Mouse (Mus musculus) heart, embryonic 11.5 days (tissue): Measurements from ENCODE around the gene Medag. TPM values are rescaled to one million over a fixed set of nuclear protein-coding genes. Genes with fewer than 3 reads are reported as not detected.
A peak's percentile ranks its signal among the peaks of the same experiment; 100 is the strongest.

Source experiments
- ATAC-seq: fragments of 200-750 bp; cut with Nextera tagmentation; replicated peaks from 2 replicates; pipeline ENCODE4 v1.8.0; 2017; ENCODE audit warnings: moderate library complexity; ENCODE audit not compliant: insufficient number of reproducible peaks, low FRiP score, low TSS enrichment
- H3K27ac ChIP-seq: fragments of 300-500 bp; sonication (generic); 2 replicates; pipeline ENCODE4 v1.5.1; 2014; ENCODE audit warnings: mild to moderate bottlenecking, low read depth, low read length
- H3K27me3 ChIP-seq: fragments of 300-500 bp; sonication (generic); 2 replicates; pipeline ENCODE4 v1.6.1; 2014; ENCODE audit warnings: mild to moderate bottlenecking, low read length, mixed read lengths; ENCODE audit not compliant: control insufficient read depth, insufficient read depth
- H3K36me3 ChIP-seq: fragments of 300-500 bp; sonication (generic); 2 replicates; pipeline ENCODE4 v1.6.1; 2014; ENCODE audit warnings: mild to moderate bottlenecking, low read length, moderate library complexity, mixed read lengths; ENCODE audit not compliant: control insufficient read depth, insufficient read depth
- H3K4me1 ChIP-seq: fragments of 300-500 bp; sonication (generic); 2 replicates; pipeline ENCODE4 v1.6.1; 2014; ENCODE audit warnings: low read length; ENCODE audit not compliant: control insufficient read depth, insufficient read depth
- H3K4me2 ChIP-seq: fragments of 300-500 bp; sonication (generic); 2 replicates; pipeline ENCODE4 v1.6.1; 2014; ENCODE audit warnings: mild to moderate bottlenecking, moderate library complexity
- H3K4me3 ChIP-seq: fragments of 300-500 bp; sonication (generic); 2 replicates; pipeline ENCODE4 v1.5.1; 2014; ENCODE audit warnings: low read depth, low read length
- H3K9ac ChIP-seq: fragments of 300-500 bp; sonication (generic); 2 replicates; pipeline ENCODE4 v1.6.1; 2014; ENCODE audit warnings: mild to moderate bottlenecking, low read depth, low read length, moderate library complexity
- H3K9me3 ChIP-seq: fragments of 300-500 bp; sonication (generic); replicated peaks from 2 replicates; pipeline ENCODE4 v1.6.1; 2016; ENCODE audit warnings: low read length; ENCODE audit not compliant: control insufficient read depth
- WGBS: fragments of 180-500 bp; shearing (Covaris S2); extraction: QIAGEN DNeasy Blood & Tissue Kit; methylation state at CpG from one replicate; pipeline ENCODE4 v1.1.7; 2014; ENCODE audit not compliant: insufficient replicate concordance; 5-methylcytosine and 5-hydroxymethylcytosine counted together
- polyA plus RNA-seq: library from polyadenylated mRNA; unstranded; fragments of >200 nt; fragmentation: Nextera tagmentation; extraction: Ambion mirVana; gene quantifications from 2 replicates; pipeline ENCODE4 v1.2.1, GENCODE M21; 2014

Gene Medag
- 0.75 and 0.96 TPM in 2 replicates for polyA plus RNA-seq

DNA sequence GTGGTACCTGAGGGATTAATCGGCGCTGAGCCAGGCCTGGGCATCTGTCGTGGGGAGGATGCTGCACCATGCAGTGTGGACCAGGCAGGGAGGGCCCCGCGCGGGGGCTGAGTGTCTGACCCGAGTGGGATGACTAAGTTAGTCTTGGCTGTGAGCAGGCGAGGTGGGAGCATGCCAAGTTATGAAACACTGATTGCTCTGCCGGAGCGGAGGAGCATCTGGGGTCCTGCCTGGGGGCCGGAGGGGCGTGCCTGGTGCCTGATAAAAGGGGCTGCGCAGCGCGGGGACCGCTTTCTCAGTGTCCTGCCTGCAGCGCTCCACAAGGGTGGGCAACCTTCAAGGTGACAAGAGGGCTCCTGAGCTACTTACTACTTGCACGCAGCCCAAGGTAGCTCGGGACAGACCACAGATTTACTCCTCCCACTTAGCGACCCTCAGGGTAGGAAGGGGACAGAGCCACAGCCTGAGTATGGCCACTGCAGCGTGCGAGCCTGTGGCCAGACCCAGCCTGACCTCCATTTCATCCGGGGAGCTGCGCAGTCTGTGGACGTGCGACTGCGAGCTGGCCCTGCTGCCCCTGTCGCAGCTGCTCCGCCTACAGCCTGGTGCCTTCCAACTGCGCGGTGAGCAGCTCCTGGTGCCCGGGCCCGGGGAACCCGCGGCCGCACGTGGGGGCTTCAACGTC, at the start of gene Medag:
Gene Medag, plus strand, starts transcription at position 241 of the 685 bp plus-strand sequence.
- 0 out of 2 replicates have a peak, but pooled peaks cover 2% of the 10 kb centered on the region for H3K4me1 ChIP-seq
- ATAC-seq, result peak; percentile 55; the same call in 1 of the 2 replicates
- no peaks in the 10 kb centered on the region for H3K36me3 ChIP-seq
- H3K4me2 ChIP-seq, result peak within 1 kb of the TSS; percentile 84
- no peak within 1 kb of the TSS for H3K27ac ChIP-seq
- no peaks in the 10 kb centered on the region for H3K9me3 ChIP-seq
- peak within 1 kb of the TSS; percentile 69 for H3K9ac ChIP-seq
- peak within 1 kb of the TSS; percentile 40 for H3K4me3 ChIP-seq
- H3K27me3 ChIP-seq, result peaks cover 14% of the 10 kb centered on the region
- 4% methylated on average over 38 of the region's 38 CpGs for whole genome bisulfite sequencing

DNA sequence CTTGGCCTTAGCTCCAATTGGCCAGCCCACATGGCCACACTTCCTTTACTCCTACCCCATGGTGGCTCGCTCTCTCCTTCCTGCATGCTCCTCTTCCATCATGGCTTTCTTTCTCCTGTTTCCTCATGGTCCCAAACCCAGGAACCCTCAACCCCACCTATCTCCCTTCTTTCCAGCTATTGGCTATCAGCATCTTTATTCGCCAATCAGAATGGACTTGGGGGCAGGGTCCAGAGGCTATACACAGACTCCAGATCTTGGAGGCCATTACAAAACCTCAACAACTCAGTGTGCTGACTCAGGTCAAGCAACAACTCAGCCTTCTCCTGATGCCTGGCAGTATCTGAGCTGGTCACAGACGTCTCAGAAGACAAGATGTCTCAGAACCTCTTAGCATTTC, 48.9 kb upstream of the Medag start:
- no peak for ATAC-seq

DNA sequence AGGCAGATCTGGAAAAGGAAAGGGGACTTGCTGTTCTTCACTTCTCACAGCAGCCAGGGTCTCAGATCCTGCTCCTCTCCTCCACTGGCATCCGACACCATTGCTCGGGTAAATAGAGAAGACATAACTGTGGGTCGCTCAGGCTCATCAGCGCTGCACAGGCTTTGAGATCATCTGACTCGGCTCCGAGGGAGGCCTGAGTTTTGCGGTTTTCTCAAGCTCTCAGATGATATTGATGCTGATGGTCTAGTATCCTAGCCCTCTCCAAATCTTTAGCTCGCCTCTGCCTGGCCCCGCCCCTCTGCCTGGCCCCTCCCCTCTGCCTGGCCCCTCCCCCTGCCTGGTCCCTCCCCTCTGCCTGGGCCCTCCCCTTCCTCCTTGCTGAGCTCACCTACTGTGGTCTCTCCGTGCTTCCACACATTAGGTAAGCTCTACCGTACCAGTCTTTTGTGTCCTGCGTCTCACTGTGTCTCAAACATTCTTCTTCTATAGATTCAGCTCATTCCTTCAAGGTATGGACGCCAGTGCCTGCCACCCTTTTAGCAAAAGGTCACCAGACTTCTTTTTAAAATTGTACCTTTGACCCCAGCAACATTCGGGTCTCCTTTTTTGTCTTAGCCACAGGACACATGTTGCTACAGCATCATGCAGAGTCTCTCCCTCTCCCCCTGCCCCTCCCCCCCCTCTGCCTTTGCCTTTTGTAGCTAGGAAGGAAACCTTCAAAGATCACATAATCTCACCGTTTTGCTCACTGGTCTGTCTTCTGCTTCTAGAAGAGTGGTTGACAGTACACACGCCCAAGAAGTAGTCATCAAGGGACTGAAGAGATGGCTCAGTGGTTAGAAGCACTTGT, 47.4 kb upstream of the Medag start:
- Histone ChIP-seq H3K9me3 (peaks cover 7% of the 10 kb centered on the region; the same call in 1 of the 2 replicates), H3K4me1 (peaks cover 13% of the 10 kb centered on the region), H3K4me2 (no peak overlapping the region), H3K36me3 (no peaks in the 10 kb centered on the region), H3K27ac (no peak overlapping the region), H3K9ac (no peak overlapping the region), H3K4me3 (no peak overlapping the region), H3K27me3 (no peaks in the 10 kb centered on the region)
- no peak for ATAC-seq
- 54% methylated on average over 16 of the region's 16 CpGs for WGBS

More for the DNA sequence above, 48.9 kb upstream of the Medag start:
- Histone ChIP-seq H3K27ac (no peak overlapping the region), H3K4me1 (no peaks in the 10 kb centered on the region), H3K27me3 (no peaks in the 10 kb centered on the region), H3K9ac (no peak overlapping the region), H3K4me2 (no peak overlapping the region), H3K4me3 (no peak overlapping the region), H3K36me3 (no peaks in the 10 kb centered on the region), H3K9me3 (peaks cover 7% of the 10 kb centered on the region; the same call in 1 of the 2 replicates)
- 78% methylated on average over 3 of the region's 3 CpGs for WGBS

DNA sequence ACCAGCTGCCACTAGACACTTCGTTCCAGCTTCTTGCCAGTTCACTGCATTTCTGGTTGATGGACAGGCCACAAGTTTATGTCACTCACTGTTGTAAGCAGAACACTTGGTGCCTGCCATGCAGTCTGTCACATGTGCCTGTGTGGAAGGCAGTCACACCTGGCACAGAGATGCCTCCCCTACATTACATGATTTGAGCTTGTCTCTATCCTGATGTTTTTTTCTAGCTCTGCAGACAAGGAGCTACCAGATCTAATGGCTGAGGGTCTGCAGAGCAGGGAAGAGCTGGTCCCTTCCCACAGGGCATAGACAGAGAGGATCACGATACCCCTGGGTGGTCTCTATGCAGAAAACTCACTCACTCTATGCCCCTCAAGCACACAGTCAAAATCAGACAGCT, 44.5 kb upstream of the Medag start:
- H3K9me3 ChIP-seq, result no peaks in the 10 kb centered on the region
- 82% methylated on average over 2 of the region's 2 CpGs for WGBS

DNA sequence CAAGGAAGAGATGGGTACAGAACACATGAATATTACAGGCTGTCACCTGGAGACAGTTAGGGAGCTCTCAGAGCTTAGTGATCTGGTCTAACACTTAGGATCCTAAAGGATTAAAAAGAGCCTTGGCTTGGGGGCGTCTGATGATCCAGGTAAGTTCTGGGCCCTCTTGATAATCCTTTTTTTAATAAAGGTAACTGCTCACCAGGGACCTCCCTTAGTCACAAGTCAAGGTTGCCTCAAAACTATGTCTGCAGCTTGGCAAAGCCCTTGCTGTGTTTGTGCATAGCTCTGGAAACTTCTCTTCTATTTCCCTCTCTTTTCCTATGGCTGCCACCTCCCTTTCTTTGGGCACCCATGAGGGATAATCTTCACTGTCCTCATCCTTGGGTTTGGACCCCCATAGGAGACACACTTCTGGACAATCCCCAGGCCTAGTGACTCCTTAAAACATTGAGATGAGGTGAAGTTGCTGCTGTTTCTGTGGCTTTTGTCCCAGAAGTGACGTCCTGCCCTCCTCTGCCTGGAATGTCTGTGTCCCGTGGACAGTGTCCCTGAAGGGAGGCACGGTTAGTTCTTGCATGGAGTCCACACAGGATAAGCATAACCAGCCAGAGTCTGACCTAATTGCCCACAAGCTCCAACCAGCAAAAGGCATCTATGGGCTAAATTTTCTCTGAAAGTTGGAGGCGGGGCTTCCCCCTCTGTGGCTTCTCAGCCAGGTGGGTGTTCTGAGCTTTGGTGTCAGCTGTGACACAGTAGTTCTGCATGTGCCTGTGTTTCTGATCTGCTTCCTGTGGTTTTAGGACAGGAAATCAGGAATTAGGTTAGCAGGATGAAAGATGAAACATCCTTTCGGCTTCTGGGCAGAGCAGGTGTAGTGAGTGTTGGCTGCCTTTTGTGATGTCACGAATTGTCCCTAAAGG, 43.7 kb upstream of the Medag start:
- Histone ChIP-seq H3K36me3 (no peaks in the 10 kb centered on the region), H3K9me3 (no peaks in the 10 kb centered on the region), H3K4me1 (peaks cover 22% of the 10 kb centered on the region), H3K27ac (no peak overlapping the region), H3K9ac (no peak overlapping the region), H3K4me3 (no peak overlapping the region), H3K27me3 (no peaks in the 10 kb centered on the region), H3K4me2 (no peak overlapping the region)
- no peak for ATAC-seq
- WGBS, result 42% methylated on average over 7 of the region's 7 CpGs

More for the DNA sequence above, 44.5 kb upstream of the Medag start:
- peaks cover 18% of the 10 kb centered on the region for H3K4me1 ChIP-seq
- no peak overlapping the region for H3K4me3 ChIP-seq
- H3K4me2 ChIP-seq, result no peak overlapping the region
- no peak for ATAC-seq
- no peaks in the 10 kb centered on the region for H3K36me3 ChIP-seq
- no peak overlapping the region for H3K9ac ChIP-seq
- H3K27me3 ChIP-seq, result no peaks in the 10 kb centered on the region
- no peak overlapping the region for H3K27ac ChIP-seq

DNA sequence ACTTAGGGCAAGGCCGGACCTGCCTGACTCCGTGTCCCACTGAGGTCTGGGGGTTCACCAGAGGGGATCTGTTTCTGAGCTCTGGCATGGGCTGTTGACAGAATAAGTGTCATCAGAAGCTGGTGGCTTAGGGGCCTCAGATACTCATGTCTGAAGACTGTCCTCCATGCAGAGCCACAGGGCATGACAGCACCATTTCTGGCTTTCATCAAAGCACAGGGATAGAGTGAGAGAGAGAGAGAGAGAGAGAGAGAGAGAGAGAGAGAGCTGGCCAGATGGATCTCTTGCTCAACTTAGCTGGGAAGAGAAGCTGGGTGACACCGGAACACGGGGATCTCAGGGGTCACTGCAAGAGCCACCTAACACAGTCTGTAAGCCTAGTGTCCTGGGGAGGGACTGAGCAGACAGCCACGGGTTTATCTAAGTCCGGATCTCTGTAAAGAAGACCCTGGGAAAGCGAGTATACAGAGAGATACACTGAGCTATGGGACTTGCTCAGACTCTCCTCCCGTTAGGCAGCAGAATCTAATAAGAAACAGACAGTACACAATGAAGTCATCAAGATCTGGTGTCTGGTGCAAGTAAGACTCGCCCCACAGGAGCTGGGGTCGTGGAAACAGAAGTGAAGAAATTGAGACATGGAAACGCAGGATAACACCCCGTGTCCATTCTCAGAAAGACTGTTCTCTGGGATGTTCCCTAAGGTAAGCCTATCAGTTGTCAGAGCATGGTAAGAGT, 42.8 kb upstream of the Medag start:
- Histone ChIP-seq H3K36me3 (no peaks in the 10 kb centered on the region), H3K9ac (peak overlapping the region; percentile 17; the same call in 1 of the 2 replicates), H3K4me3 (no peak overlapping the region), H3K4me1 (peaks cover 31% of the 10 kb centered on the region), H3K4me2 (peak overlapping the region; percentile 9; the same call in 1 of the 2 replicates), H3K27ac (no peak overlapping the region), H3K27me3 (no peaks in the 10 kb centered on the region), H3K9me3 (no peaks in the 10 kb centered on the region)
- ATAC-seq, result 0 out of 2 replicates have a peak, but pooled peaks have one; percentile 20
- 39% methylated on average over 12 of the region's 12 CpGs for WGBS

DNA sequence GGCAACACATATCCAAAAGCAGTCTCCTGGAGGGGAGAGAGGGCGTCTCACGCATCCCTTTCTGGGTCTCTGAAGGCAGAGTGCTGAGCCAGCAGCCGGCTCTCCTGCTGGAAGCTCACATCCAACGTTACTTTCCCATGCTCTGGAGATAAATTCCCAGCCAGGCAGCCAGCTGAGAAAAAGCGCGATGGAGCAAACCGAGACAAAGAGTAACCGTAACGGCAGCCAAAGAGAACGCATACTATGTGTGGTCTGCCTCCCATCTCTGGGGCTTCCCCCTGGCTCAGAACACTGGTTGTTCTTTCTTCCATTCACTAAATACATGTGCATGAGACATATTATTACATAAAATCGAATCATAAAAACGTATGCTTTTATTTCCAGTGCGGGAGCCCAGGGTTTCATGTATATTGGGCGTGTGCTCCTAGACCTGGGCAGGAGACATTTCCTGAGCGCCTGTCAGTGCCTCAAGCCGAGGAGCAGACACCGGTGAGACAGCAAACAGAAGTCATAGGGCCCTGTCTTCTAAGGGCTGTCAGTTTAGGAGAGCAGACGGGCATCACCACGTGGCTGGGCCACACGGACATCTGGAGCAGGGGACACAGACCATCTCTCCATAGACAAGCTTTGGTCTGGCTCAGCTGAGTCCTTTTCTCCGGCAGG, 42.0 kb upstream of the Medag start:
- no peak for ATAC-seq
- Histone ChIP-seq H3K4me3 (no peak overlapping the region), H3K4me2 (peak overlapping the region; percentile 9; the same call in 1 of the 2 replicates), H3K4me1 (peaks cover 39% of the 10 kb centered on the region), H3K27me3 (no peaks in the 10 kb centered on the region), H3K9ac (no peak overlapping the region), H3K27ac (no peak overlapping the region), H3K9me3 (no peaks in the 10 kb centered on the region), H3K36me3 (no peaks in the 10 kb centered on the region)
- 50% methylated on average over 21 of the region's 21 CpGs for WGBS
